Mouse (Mus musculus) embryo, embryonic 9.5 days (tissue): ENCODE measurements at regions not wholly inside any gene's neighbourhood (a gene's known extent, or its start where the extent isn't known, plus 50 kb on each side); places are given as distances from the start of the nearest gene placed in this dataset.

Source experiments
- DNase-seq: peaks from one replicate; pipeline ENCODE4 v3.0.0-alpha.2; 2017; ENCODE audit errors: extremely low spot score

DNA sequence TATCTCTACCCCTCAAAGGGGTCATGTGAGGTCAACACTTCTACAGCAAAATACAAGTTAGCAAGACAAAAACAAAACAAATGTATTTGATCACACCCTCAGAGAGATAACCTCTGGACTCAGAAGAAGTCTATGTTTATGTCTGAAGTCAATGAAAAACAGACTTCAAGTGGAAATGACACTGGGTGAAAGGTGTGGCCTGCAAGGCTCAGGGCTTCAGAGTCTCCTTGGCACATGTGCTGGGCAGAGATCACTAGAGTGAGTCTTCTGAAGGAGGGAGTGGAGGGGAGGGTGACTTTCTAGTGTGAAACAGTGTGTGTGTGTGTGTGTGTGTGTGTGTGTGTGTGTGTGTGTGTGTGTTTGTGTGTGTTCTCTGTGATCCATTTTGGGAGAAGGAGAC is 68.2 kb downstream of the Il12a start:
- DNase-seq = no peak

DNA sequence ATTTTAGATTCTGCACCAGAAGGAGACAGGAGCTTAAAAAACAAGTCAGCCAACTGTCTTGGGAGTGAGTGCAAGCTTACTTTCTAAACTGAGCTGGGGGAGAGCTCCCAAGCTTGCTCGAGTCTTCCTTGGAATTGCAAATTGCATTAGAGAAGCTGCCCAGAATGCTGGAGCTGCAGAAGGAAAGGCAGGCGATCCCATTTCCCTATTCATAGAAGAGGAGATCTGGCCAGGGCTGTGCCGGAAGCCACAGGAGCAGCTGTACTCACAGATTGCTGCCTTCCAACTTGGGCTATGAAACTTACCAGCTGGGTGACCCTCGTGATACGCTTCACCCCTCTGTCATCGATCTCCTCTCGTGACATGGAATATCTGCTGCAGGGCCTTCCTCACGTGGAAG is 68.9 kb downstream of the Il12a start:
- DNase-seq = no peak

DNA sequence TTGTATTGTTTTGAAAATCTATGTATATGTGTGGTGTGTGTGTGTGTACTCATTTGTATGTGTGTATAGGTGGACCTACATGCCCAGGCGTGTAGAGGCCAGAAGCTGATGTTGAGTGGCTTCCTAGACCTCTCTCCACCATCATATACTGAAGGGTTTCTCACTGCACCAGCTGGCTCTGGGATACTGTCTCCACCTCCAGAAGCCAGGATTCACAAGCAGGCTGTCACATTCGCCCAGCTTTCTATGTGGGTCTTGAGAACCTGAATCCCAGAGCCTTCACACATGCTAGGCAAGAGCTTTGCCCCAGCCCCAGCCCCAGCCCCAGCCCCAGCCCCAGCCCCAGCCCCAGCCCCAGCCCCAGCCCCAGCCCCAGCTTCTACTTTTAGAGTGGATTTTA is 70.4 kb downstream of the Il12a start:
- no peak for DNase-seq

DNA sequence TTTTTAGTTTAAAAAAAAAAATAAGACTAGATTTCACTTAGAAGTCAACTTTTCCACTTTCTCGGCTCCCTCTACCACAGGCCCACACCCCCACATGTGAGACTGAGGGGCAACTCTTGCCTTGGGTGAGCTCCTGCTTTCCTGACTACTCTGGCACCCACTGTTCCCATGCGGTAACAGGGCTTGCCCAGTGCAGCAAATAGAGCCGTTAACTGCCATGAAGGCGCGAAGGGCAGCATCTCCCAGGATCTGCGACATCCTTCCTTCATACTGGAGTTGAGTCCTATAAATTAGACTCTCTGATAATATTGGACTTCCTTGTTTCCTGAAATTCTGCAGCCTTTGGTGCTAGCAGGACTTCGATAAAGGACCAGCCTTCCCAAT is 70.8 kb downstream of the Il12a start:
- no peak for DNase-seq

DNA sequence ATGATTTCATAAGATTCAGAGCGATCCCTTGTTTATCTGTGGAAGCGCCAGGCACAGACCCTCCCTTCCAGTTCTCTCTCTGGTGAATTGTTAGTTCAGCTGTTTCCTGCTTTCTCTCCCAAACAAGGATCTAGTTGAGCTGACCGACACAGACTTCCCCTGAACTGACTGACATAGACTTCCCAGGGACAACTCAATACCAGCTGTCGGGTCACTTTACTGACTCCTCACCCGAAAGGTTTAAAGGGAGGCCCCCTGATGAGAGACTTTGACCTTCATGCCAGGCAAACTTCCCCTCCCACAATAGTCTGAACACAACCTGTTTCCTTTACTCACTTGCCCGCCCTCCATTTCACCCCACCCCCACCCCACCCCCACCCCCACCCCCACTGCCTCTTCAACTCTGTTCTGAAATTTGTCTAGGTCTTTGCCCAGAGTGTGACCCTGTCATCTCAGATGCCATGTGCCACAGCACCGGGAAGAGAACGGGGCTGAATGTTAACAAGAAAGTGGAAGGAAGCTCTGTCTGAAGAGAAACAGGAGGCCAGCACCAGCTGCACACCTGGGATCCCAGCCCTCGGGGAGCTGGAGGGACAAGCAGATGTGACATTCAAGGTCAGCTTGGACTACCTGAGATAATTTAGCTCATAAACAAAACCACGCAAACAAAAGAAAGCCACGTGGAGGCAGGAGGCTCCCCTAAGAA is 71.3 kb downstream of the Il12a start:
- peak; percentile 55 for DNase-seq

DNA sequence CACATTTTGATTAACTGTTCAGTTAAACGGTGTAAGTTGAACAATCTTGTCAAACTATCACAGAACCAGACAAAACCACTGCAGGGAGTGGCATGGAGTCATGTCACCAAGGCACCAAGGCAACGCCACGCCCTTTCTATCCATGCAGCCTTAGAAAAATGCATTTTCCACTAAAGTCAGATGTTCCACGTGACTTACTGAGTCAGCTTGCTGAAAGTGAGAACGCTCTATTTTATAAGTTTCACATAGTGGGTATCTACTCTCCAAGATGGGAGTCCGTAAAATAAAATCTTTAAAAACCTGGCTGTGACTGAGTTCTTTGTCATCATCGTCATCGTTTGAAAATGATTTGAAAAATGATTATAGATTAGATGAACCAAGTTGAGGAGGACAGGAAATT is 72.5 kb downstream of the Il12a start:
- DNase-seq = no peak

DNA sequence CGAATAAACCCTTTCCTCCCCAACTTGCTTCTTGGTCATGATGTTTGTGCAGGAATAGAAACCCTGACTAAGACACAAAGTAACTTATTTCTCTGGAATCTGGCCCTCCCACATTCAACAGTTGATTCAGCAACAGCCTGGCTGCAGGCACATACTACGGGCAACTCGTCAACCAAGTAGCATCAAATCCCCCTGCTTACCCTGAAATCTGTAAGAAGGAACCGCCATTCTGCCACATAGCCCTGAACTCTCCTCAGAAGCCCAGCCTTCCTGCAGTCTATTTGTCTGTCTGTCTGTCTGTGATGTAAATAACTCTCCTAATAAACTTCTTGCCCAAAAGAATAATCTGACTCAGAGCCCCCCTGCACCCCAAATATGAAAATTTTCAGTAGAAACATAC is 73.9 kb downstream of the Il12a start:
- no peak for DNase-seq

DNA sequence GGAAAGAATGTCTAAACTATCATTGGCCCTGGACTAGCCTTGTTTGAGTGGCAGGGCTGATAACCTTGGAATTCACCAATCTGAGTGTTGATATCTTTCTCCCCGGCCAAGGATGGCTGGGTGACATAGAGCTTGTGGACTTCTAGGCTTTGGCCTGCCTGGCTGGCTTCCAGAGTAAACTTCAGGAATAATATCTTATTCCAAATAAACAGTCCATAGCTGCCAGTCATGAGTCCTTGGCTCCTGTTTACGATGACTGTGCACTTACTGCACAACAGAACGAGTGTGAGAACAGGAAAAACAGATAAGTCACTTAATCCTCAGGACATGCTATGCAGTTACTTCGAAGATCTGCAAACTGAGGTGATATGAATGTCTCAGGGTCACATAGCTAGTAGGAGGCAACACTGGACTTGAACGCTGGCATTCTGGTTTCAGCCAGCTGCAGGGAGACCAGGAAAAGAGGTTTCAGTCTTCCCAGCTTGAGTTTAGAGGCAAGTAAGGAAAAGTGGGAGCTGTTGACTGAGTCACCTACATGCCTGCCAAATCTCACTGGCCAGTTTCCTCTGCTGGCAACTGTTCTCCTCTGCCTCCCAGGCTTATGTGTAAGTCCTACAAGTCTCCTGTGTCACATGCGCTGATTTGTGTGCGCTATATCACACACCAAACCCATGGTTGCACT is 74.6 kb downstream of the Il12a start:
- DNase-seq = no peak

DNA sequence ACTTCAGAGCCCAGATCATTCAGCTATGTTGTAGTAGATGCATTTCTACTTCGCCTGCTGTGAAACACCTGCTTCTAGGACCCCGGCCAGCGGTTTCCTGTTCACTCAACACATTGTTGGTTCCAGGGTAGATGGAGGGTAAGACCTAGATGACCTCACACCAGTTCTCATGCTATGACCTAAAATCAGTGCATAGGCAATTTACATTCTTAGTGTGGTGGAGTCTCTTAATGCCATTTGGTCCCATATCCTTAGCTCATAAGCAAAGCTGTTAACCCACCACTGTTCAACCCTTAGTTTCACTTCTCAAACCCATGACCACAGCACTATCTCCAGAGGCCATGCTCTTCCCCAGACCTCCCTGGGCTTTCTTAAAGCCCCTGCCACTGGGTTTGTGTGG is 81.1 kb downstream of the Il12a start:
- no peak for DNase-seq

DNA sequence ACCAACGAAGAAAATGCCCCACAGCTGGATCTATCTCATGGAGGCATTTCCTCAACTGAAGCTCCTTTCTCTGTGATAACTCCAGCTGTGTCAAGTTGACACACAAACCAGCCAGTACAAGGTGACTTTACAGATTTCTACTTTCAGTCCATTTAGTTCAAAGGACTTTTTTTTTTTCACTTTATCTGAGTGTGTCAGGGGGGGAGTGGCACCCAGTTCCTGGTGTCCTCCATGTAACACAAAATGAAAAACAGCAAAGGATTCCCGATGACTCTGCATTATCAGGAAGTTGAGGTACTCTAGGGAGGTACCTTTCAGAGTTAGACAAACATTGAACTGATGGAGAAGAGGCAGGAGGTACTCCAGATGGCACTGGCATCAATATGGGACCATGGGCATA is 87.4 kb downstream of the Il12a start:
- DNase-seq = no peak

DNA sequence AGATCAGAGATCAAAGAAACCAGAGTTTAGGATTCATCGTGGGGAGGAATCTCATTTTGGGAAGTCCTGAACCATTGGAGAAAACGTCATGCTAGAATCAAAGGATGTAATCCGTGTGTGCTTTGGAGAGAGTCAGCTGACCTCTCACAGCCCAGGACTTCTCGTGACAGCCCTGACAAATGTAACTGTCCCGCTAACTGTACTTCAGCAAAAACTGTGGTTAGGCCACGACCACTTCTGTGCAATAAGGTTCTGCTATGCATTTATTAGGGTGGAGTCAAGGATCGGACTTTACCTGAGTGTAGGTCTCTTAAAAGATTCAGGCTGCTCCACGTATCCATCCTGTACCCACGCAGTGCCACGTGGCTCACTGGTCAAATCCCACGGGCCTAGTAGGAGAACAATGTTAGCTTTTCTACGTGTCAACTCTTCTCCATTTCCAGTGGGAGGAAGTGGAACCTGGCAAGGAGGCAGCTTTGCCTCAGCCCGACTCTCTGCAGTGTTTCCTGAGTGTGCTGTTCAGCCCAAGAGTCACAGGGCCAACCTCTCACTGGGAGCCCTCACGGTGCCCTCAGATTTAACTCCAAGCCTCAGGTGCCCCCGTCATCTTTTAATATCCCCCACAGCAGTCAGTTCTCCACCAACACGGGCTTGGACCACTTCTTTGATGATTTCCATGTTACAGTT is 88.1 kb downstream of the Il12a start:
- DNase-seq = no peak

DNA sequence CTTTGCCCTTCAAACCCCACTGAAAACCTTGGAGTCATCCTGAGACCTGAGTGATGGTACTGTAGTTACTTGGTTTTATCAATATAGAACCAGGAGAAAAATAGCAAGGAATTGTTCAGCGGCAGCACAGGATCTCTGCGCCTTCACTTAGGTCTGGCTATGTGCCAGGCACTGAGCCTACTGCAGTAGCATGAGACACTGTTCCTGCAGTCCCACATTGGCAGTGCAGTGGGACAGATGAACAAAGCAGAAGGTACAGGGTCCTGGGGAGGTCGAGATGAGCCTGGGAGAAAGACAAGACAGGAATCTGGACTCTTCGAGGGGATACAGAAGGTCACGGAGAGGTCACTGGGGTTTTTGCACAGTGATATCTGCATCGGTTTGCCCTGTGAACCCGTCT is 88.5 kb upstream of the 1110032F04Rik start:
- DNase-seq = no peak

DNA sequence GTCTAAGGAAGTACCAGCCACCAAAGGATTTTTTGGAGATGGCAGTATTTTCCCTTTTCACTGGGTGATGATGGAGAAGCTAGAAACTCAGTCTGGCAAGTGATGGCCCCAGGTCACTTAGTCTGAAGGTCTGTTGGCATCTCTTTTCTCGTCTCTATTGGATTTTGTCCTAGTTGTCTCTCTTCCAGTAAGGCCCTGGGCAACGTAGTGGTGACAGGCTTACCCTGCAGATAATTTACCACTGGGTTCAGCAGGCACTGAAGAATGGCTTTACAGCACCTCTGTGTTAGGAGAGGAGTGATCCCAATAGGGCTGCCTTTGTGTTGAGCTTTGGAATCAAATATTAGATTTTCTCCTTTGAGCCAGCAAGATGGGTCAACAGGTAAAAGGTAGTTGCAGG is 87.9 kb upstream of the 1110032F04Rik start:
- no peak for DNase-seq

DNA sequence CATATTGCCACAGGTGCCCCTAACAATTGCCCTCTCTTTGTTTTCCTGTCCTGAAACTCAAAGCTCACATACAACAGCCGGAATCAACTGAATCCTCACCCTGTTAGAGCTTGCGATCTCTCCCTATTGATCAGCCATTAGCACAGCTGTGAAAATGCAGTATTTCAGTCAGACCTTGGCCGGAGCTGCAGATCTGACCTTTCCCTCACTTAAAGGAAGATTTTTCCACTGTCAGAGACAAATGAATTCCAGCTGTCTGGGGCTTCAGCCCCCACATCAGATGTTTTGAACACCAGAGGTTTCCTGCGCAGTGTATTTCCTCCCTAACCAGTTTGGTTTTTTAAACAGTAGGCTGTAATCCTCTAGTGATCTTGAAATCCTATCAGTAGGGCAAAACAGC is 87.0 kb upstream of the 1110032F04Rik start:
- DNase-seq = peak; percentile 37

DNA sequence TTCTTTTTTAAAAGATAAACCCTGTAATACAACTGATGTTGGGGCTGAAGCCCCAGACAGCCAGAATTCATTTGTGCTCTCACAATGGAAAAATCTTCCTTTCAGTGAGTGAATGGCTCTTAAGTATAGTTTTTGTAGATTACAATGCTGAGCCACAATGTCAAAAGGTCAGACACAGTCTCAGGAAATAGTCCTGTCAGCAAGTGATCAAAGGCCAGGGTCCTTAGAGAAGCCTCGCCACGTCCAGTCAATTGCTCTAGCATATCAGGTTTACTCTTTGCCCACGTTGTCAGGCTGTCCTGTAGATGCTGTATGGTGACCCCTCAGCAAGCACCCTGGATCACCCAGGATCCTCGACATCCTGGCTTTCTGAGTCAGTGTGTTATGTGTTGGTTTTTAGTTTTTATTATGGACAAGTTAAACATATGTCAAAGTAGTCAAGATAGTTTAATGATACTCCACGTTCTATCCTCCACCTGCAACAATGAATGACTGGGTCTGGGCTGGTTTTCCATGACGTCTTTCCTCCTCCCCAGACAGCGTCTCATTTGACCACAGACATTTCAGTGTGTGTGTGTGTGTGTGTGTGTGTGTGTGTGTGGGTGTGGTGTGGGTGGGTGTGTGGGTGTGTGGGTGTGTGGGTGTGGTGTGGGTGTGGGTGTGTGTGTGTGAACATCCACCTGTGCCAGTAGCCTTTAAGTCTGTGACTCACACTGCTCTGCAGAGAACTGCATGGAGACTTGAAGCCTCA is 85.5 kb upstream of the 1110032F04Rik start:
- peak; percentile 50 for DNase-seq

DNA sequence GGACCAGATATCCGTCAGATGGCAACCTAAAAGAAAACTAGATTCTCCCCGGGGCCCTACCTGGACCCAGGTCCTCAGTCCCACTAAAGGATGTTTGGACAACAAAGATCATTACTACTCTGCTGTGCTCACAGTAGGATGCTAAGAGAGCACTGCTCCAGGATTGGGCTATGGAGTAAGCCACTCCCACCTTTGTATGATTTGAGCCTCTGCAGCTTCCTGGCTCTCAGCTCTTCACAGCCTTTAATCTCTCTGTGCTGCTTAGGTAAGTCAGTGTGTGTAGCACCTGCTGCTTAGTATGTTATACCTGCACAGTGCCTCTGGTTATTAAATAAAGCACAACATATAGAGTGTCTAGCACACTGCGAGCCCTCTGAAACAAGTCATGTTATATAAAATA is 82.6 kb upstream of the 1110032F04Rik start:
- DNase-seq = no peak

DNA sequence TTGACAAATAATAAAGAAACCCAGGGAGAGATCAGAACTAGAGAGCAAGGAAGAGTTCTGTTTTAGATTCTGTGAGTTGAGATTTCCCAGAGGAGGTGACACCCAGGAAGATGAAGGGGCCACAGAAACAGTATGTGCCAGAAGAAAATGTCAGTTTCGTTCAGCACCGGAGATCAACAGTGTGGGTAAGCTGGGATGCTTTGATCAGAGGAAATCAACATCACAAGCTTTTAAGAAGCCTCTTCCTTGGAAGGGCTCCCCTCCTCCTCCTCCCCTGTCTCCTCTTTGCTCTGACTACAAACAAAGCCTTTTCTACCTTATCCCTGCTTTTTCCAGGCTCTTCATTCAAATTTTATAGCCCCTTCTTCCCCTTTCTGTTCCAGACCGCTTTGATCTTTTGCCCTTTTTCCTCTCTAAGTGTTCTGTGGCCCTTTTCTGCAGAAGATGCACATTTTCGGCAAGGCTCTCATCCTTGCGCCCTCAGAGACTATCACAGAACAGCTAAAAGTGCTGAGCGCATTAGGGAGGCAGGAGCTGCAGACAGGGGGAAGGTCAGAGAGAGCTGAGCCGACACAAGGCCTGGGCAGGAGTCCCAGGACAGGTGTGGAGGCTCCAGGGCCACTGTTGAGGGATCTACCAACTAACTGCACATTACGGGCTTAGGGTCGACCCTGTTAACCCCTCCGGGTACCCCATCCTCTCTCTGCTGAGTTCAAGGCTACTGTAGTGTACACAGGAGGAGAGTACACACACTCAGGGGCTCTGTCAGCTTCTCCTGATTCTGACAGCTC is 81.8 kb upstream of the 1110032F04Rik start:
- no peak for DNase-seq

DNA sequence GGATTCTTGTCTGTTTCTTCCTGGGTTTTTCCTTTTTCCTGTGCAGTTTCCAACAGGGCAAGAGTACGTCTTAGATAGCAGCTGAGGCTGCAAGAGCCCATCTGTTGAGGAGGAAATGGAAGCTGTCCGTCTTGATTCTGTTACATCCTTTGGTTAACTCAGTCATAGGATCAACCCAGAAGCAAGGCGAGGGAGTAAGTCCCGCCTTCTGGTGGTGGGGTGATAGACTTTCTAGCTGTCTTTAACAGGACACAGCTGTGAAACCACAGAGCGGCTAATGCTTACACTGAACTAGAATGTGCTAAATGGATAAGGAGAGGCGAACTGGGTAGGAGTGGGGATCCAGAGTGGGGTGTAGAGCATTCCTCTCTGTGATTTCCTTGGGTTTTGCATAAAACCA is 79.9 kb upstream of the 1110032F04Rik start:
- DNase-seq = no peak

DNA sequence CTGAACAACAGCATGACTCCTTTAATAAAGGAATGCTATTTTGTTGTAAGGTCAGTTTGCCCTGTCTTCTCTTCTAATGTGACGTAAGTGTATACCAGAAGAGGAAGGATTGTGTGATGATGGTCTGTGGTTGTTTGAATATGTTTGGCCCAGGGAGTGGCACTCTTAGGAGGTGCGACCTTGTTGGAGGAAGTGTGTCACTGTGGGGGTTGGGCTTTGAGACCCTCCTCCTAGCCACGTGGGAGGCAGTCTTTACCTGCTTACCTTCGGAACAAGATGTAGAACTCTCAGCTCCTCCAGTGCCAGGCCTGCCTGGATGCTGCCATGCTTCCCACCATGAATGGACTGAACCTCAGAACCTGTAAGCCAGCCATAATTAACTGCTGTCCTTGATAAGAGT is 78.9 kb upstream of the 1110032F04Rik start:
- DNase-seq = no peak

DNA sequence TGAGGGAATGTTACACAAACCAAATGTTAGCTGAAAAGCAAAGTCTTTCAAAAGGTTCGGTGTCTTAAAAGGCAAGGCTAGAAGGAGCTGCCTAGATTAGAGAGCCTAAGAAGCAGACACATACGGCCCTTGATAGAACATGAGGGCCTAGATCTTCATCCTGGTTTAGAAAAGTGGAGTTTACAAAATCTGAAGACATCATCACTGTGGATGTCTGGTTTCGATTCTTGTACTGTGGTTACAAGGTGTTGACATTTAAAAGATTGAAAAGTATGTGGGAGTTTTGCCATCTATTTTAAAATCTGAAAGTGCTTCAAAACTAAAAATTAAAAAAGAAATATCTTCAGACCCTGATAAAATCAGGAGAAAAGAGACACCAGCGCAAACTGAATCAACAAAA is 76.5 kb upstream of the 1110032F04Rik start:
- no peak for DNase-seq

DNA sequence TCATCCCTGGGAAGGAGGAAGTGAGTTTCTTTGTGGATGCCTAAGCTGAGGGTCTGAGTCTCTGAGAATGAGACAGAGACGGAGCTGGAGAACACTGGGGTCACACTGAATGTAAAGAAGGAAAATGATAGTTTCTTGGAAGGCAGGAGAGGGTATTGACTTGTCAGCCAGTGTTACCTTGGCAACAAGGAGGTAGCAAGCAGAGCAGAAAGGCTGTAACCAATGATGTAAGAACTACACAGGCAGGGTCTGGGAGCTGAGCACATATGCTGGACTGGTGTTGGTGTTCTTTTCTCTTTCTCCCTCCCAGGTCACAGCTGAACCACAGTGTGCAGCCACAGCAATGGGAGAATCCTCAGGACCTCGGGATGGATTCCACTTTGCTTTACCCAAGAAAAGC is 75.5 kb upstream of the 1110032F04Rik start:
- DNase-seq = no peak
